Comparison of ENCODE assay signal across 8 mouse cellular contexts in the genomic region with DNA sequence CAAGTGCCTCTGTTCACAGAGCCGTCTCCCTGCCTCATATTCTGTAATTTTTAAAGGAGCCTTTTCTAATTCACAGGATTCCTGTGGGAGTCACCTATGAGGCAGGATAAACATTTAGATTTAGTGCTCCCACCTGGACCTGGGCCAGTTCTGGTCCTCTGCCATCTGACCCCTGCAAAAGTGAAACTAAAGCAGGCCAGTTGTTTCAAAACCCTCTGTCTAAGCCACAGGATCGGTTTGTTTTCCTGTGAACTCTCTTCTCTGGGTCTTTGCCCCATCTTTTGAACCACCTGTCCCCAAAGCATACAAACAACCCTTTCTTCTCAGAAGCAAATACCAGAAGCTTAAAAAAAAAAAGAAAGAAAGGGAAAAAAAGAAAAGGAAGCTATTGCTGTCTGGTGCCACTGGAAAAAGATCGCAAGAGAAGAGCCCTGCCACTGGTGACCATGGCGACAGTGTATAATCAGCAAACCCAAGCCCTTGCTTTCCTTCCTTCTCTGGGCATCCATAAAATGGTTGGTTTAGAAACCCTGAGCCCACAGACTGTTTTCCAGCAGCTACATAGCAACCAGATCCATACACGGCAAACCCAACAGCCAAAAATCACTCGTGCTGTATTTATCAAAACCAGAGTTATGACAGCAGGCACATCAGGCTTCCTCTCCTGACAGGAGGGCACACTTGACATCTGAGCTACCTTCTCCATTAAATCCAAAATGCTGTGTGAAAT. TPM values are rescaled to one million over a fixed set of nuclear protein-coding genes. Genes with fewer than 3 reads are reported as not detected.
DNase-seq lines count a peak whose midpoint lies in the region; ATAC-seq lines count a peak whose summit lies in the region.

No protein-coding gene starts in this region.

- H3K4me3 ChIP-seq in embryonic facial prominence, embryonic 13.5 days: no peak overlapping the region
- H3K4me3 ChIP-seq in embryonic facial prominence, embryonic 10.5 days: no peak overlapping the region
- no peak overlapping the region for H3K4me3 ChIP-seq in kidney, embryonic 15.5 days (replicated peaks)
- H3K4me3 ChIP-seq in forebrain, embryonic 12.5 days (replicated peaks): no peak overlapping the region
- H3K4me3 ChIP-seq in forebrain, embryonic 15.5 days: no peak overlapping the region

- H3K27me3 ChIP-seq in embryonic facial prominence, embryonic 13.5 days: no peaks in the 10 kb centered on the region
- no peaks in the 10 kb centered on the region for H3K27me3 ChIP-seq in embryonic facial prominence, embryonic 10.5 days (replicated peaks; ENCODE audit: low read depth, poor library complexity, severe bottlenecking)
- no peaks in the 10 kb centered on the region for H3K27me3 ChIP-seq in kidney, embryonic 15.5 days
- H3K27me3 ChIP-seq in forebrain, embryonic 12.5 days: no peaks in the 10 kb centered on the region
- H3K27me3 ChIP-seq in forebrain, embryonic 15.5 days: no peaks in the 10 kb centered on the region

- 0 out of 2 replicates have a peak overlapping the region, but pooled peaks have one; percentile 23 for H3K27ac ChIP-seq in embryonic facial prominence, embryonic 13.5 days
- H3K27ac ChIP-seq in embryonic facial prominence, embryonic 10.5 days (replicated peaks): no peak overlapping the region
- no peak overlapping the region for H3K27ac ChIP-seq in kidney, embryonic 15.5 days
- H3K27ac ChIP-seq in forebrain, embryonic 12.5 days: no peak overlapping the region
- no peak overlapping the region for H3K27ac ChIP-seq in forebrain, embryonic 15.5 days (replicated peaks)

- peaks cover 9% of the 10 kb centered on the region; the same call in 1 of the 2 replicates for H3K4me1 ChIP-seq in embryonic facial prominence, embryonic 13.5 days
- H3K4me1 ChIP-seq in embryonic facial prominence, embryonic 10.5 days: peaks cover 5% of the 10 kb centered on the region; the same call in 1 of the 2 replicates
- H3K4me1 ChIP-seq in kidney, embryonic 15.5 days: peaks cover 12% of the 10 kb centered on the region; the same call in 1 of the 2 replicates
- no peaks in the 10 kb centered on the region for H3K4me1 ChIP-seq in forebrain, embryonic 12.5 days
- no peaks in the 10 kb centered on the region for H3K4me1 ChIP-seq in forebrain, embryonic 15.5 days

- H3K9ac ChIP-seq in embryonic facial prominence, embryonic 13.5 days: no peak overlapping the region
- no peak overlapping the region for H3K9ac ChIP-seq in kidney, embryonic 15.5 days
- no peak overlapping the region for H3K9ac ChIP-seq in forebrain, embryonic 12.5 days
- H3K9ac ChIP-seq in forebrain, embryonic 15.5 days (replicated peaks): no peak overlapping the region

- DNase-seq in embryonic facial prominence, embryonic 10.5 days (ENCODE audit: low spot score): no peak
- DNase-seq in MEL-GATA-1-ER (ENCODE audit: extremely low read depth, low read depth): peak; percentile 26
- DNase-seq in heart, adult 9 months (ENCODE audit: low spot score in 2 of 2): peak; percentile 70 to 75

- ATAC-seq in embryonic facial prominence, embryonic 13.5 days (ENCODE audit: insufficient number of reproducible peaks, insufficient read depth, low FRiP score, low TSS enrichment, low read depth): no peak
- no peak for ATAC-seq in kidney, embryonic 15.5 days (replicated peaks; ENCODE audit: low FRiP score)
- ATAC-seq in megakaryocyte, adult 5-6 weeks (ENCODE audit: poor library complexity, severe bottlenecking): peak; percentile 66
- no peak for ATAC-seq in forebrain, embryonic 12.5 days (ENCODE audit: low FRiP score)
- no peak for ATAC-seq in forebrain, embryonic 15.5 days (replicated peaks)

- no peak overlapping the region for H3K4me2 ChIP-seq in embryonic facial prominence, embryonic 13.5 days
- H3K4me2 ChIP-seq in kidney, embryonic 15.5 days: peak overlapping the region; percentile 36
- no peak overlapping the region for H3K4me2 ChIP-seq in forebrain, embryonic 12.5 days
- H3K4me2 ChIP-seq in forebrain, embryonic 15.5 days (replicated peaks): no peak overlapping the region

- 53% methylated on average over 6 of the region's 6 CpGs for WGBS in embryonic facial prominence, embryonic 13.5 days
- WGBS in embryonic facial prominence, embryonic 10.5 days: 74% methylated on average over 6 of the region's 6 CpGs
- WGBS in kidney, embryonic 15.5 days: 44% methylated on average over 6 of the region's 6 CpGs
- WGBS in forebrain, embryonic 12.5 days: 71% methylated on average over 6 of the region's 6 CpGs
- 66% methylated on average over 6 of the region's 6 CpGs for WGBS in forebrain, embryonic 15.5 days

- no peaks in the 10 kb centered on the region for H3K36me3 ChIP-seq in embryonic facial prominence, embryonic 13.5 days
- no peaks in the 10 kb centered on the region for H3K36me3 ChIP-seq in embryonic facial prominence, embryonic 10.5 days (replicated peaks)
- H3K36me3 ChIP-seq in kidney, embryonic 15.5 days: no peaks in the 10 kb centered on the region
- no peaks in the 10 kb centered on the region for H3K36me3 ChIP-seq in forebrain, embryonic 12.5 days (replicated peaks)
- H3K36me3 ChIP-seq in forebrain, embryonic 15.5 days: no peaks in the 10 kb centered on the region

- H3K9me3 ChIP-seq in embryonic facial prominence, embryonic 13.5 days: no peaks in the 10 kb centered on the region
- no peaks in the 10 kb centered on the region for H3K9me3 ChIP-seq in embryonic facial prominence, embryonic 10.5 days
- no peaks in the 10 kb centered on the region for H3K9me3 ChIP-seq in kidney, embryonic 15.5 days (replicated peaks)
- no peaks in the 10 kb centered on the region for H3K9me3 ChIP-seq in forebrain, embryonic 12.5 days
- no peaks in the 10 kb centered on the region for H3K9me3 ChIP-seq in forebrain, embryonic 15.5 days

RNA-seq across cellular contexts. Expression of a gene that starts 10.3 kb away (rescaled TPM):
- 4.6 and 5.3 TPM in 2 replicates for polyA plus RNA-seq in embryonic facial prominence, embryonic 13.5 days (2015; fragmentation: Nextera tagmentation; extraction: Ambion mirVana)
- polyA plus RNA-seq in embryonic facial prominence, embryonic 10.5 days (2016; fragmentation: Nextera tagmentation; extraction: Ambion mirVana): 7.4 and 7.6 TPM in 2 replicates
- polyA plus RNA-seq in kidney, embryonic 15.5 days (2015; fragmentation: Nextera tagmentation; extraction: Ambion mirVana): 7.4 and 9.1 TPM in 2 replicates
- total RNA-seq in megakaryocyte, adult 5-6 weeks (2015): 4.0 and 4.7 TPM in 2 replicates
- total RNA-seq in megakaryocyte, adult 5-6 weeks (2017): 2.7 and 2.8 TPM in 2 replicates
- 6.0 and 7.7 TPM in 2 replicates for polyA plus RNA-seq in forebrain, embryonic 12.5 days (2016; fragmentation: Nextera tagmentation; extraction: Ambion mirVana)
- 6.7 and 7.5 TPM in 2 replicates for polyA plus RNA-seq in forebrain, embryonic 15.5 days (2015; fragmentation: Nextera tagmentation; extraction: Ambion mirVana)

RNA-seq across cellular contexts. Expression of a gene that starts 58.5 kb away (rescaled TPM):
- 0.07 TPM in 1 of 2 replicates, not detected in the other for polyA plus RNA-seq in embryonic facial prominence, embryonic 13.5 days (2015; fragmentation: Nextera tagmentation; extraction: Ambion mirVana)
- 0.10 and 0.11 TPM in 2 replicates for polyA plus RNA-seq in embryonic facial prominence, embryonic 10.5 days (2016; fragmentation: Nextera tagmentation; extraction: Ambion mirVana)
- 0.05 and 0.06 TPM in 2 replicates for polyA plus RNA-seq in kidney, embryonic 15.5 days (2015; fragmentation: Nextera tagmentation; extraction: Ambion mirVana)
- not detected in 2 replicates for total RNA-seq in megakaryocyte, adult 5-6 weeks (2015)
- not detected in 2 replicates for total RNA-seq in megakaryocyte, adult 5-6 weeks (2017)
- 0.05 and 0.06 TPM in 2 replicates for polyA plus RNA-seq in forebrain, embryonic 12.5 days (2016; fragmentation: Nextera tagmentation; extraction: Ambion mirVana)
- 0.08 and 0.37 TPM in 2 replicates for polyA plus RNA-seq in forebrain, embryonic 15.5 days (2015; fragmentation: Nextera tagmentation; extraction: Ambion mirVana)
